Mouse (Mus musculus) limb, embryonic 12.5 days (tissue): ENCODE measurements around the gene Asap3. TPM values are rescaled to one million over a fixed set of nuclear protein-coding genes. Genes with fewer than 3 reads are reported as not detected.

Experiments
- ATAC-seq: fragments of 200-750 bp; cut with Nextera tagmentation; 2 replicates; pipeline ENCODE4 v1.8.0; 2017; ENCODE audit warnings: low read depth, moderate TSS enrichment; ENCODE audit not compliant: insufficient number of reproducible peaks, insufficient read depth, low FRiP score, low TSS enrichment
- H3K27ac ChIP-seq: fragments of 300-500 bp; sonication (generic); 2 replicates; pipeline ENCODE4 v1.5.1; 2016; ENCODE audit warnings: mild to moderate bottlenecking, moderate library complexity
- H3K27me3 ChIP-seq: fragments of 300-500 bp; sonication (generic); 2 replicates; pipeline ENCODE4 v1.6.1; 2016; ENCODE audit warnings: mild to moderate bottlenecking, moderate library complexity
- H3K36me3 ChIP-seq: fragments of 300-500 bp; sonication (generic); 2 replicates; pipeline ENCODE4 v1.6.1; 2016; ENCODE audit warnings: mild to moderate bottlenecking, moderate library complexity
- H3K4me1 ChIP-seq: fragments of 300-500 bp; sonication (generic); replicated peaks from 2 replicates; pipeline ENCODE4 v1.6.1; 2016
- H3K4me2 ChIP-seq: fragments of 300-500 bp; sonication (generic); 2 replicates; pipeline ENCODE4 v1.6.1; 2016; ENCODE audit warnings: mild to moderate bottlenecking, moderate library complexity
- H3K4me3 ChIP-seq: fragments of 300-500 bp; sonication (generic); replicated peaks from 2 replicates; pipeline ENCODE4 v1.5.1; 2016; ENCODE audit warnings: mild to moderate bottlenecking
- H3K9ac ChIP-seq: fragments of 300-500 bp; sonication (generic); replicated peaks from 2 replicates; pipeline ENCODE4 v1.6.1; 2016; ENCODE audit warnings: mild to moderate bottlenecking, moderate library complexity
- H3K9me3 ChIP-seq: fragments of 300-500 bp; sonication (generic); 2 replicates; pipeline ENCODE4 v1.6.1; 2016; ENCODE audit warnings: mild to moderate bottlenecking, moderate library complexity
- WGBS: fragments of 180-500 bp; shearing (Covaris S2); methylation state at CpG from one replicate; pipeline ENCODE4 v1.1.7; 2016; 5-methylcytosine and 5-hydroxymethylcytosine counted together
- polyA plus RNA-seq: library from polyadenylated mRNA; unstranded; fragments of >200 nt; fragmentation: Nextera tagmentation; extraction: Ambion mirVana; gene quantifications from 2 replicates; pipeline ENCODE4 v1.2.1, GENCODE M21; 2016

Asap3 gene
- polyA plus RNA-seq, 1 experiment from 2014 or later = 9.9 TPM

DNA sequence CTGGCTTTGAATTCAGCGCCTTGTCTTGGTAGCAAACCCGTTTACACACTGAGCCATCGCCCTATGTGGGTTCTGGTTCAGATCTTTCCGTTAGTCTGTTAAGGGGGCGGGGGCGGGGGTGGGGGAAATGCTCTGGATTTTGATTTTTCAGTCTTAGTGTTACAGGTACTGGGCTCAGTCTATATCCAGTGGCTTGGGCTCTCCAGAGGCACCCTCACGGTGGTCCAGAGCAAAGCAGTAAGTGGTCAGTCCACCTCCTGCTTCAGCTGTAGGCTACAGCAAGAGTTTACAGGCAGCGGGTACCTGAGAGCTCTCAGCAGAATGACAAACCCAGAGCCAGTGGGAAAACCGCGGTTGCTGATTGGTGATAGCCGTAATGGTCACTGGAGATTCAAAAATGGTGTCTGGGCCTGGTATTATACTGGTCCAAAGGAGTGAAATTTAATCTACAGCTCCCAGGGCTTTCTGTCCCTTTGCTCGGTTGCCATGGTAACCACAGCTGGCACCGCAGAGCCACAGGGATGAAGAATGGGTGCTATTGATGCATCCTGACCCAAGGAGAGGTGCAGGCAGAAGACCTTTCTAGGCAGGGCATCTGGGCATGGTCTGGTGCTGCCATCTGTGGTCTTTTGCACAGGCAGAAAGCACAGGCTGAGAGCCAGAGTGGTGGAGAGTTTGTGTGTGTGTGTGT, 17.5 kb downstream of the Asap3 start:
- H3K27ac ChIP-seq = 0 out of 2 replicates have a peak overlapping the region, but pooled peaks have one; percentile 31
- 71% methylated on average over 13 of the region's 13 CpGs for whole genome bisulfite sequencing
- no peak for ATAC-seq

DNA sequence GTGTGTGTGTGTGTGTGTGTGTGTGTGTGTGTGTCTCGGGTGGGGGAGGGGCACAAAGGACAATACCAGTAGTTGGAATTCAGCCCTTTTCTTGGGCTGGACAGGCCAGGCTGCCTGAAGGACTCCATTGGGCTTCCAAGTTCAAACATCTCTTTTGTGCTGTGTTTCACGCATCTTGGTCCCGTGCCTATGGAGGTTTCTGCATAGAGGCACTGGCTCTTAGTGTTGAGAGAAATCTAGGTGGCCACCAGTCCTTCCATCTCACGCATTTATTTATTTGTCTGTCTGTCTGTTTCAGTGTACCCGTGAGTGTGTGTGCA, 18.0 kb downstream of the Asap3 start:
- Histone ChIP-seq H3K27ac (no peak overlapping the region), H3K4me2 (no peak overlapping the region), H3K27me3 (no peaks in the 10 kb centered on the region), H3K36me3 (0 out of 2 replicates have a peak, but pooled peaks cover 2% of the 10 kb centered on the region), H3K9me3 (no peaks in the 10 kb centered on the region), H3K4me1 (peaks cover 36% of the 10 kb centered on the region), H3K9ac (no peak overlapping the region), H3K4me3 (no peak overlapping the region)
- 71% methylated on average over 4 of the region's 5 CpGs for WGBS
- no peak for ATAC-seq

More for the DNA sequence above, 17.5 kb downstream of the Asap3 start:
- no peaks in the 10 kb centered on the region for H3K36me3 ChIP-seq
- no peak overlapping the region for H3K4me2 ChIP-seq
- H3K27me3 ChIP-seq = no peaks in the 10 kb centered on the region
- no peak overlapping the region for H3K4me3 ChIP-seq
- H3K9ac ChIP-seq = no peak overlapping the region
- no peaks in the 10 kb centered on the region for H3K9me3 ChIP-seq
- H3K4me1 ChIP-seq = peaks cover 41% of the 10 kb centered on the region

- Histone ChIP-seq H3K4me1 (peaks cover 30% of the 10 kb centered on the region), H3K9ac (no peak overlapping the region), H3K4me3 (no peak overlapping the region), H3K27me3 (no peaks in the 10 kb centered on the region), H3K9me3 (no peaks in the 10 kb centered on the region), H3K4me2 (no peak overlapping the region), H3K27ac (no peak overlapping the region), H3K36me3 (0 out of 2 replicates have a peak, but pooled peaks cover 6% of the 10 kb centered on the region)
- WGBS = 81% methylated on average over 23 of the region's 23 CpGs
- ATAC-seq = no peak
Observed at GRCm38 (mm10) chr4:136224677-136225460, 18.7 kb downstream of the Asap3 start.

- WGBS = 75% methylated on average over 7 of the region's 7 CpGs
- no peak for ATAC-seq
- H3K27me3 ChIP-seq = no peaks in the 10 kb centered on the region
Observed at GRCm38 (mm10) chr4:136227408-136227807, 21.2 kb downstream of the Asap3 start.

DNA sequence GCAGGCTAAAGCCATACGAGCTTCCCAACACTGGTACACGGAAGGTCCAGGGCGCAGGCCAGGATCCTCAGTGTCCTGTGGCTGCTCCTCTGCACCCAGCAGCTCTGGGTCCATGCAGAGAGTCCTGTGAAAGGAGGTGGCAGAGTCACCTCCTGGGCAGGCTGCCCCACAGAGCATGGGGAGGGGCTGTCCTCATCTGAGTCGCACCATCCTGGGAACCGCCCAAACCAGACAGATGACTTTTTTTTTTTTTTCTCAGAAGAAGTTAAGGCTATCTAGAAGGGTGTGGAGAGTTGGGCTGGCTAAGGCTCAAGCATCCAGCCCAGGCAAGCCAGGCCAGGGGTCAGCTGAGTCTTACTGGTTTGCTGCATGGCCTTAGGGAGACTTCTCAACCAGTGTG, 22.5 kb downstream of the Asap3 start:
- Histone ChIP-seq H3K27ac (no peak overlapping the region), H3K4me2 (no peak overlapping the region), H3K4me3 (no peak overlapping the region), H3K9ac (no peak overlapping the region), H3K4me1 (peaks cover 11% of the 10 kb centered on the region), H3K36me3 (0 out of 2 replicates have a peak, but pooled peaks cover 8% of the 10 kb centered on the region), H3K27me3 (no peaks in the 10 kb centered on the region), H3K9me3 (no peaks in the 10 kb centered on the region)
- 65% methylated on average over 5 of the region's 5 CpGs for WGBS
- ATAC-seq = no peak

More at GRCm38 (mm10) chr4:136227408-136227807, 21.2 kb downstream of the Asap3 start:
- Histone ChIP-seq H3K4me3 (no peak overlapping the region), H3K9ac (no peak overlapping the region), H3K27ac (no peak overlapping the region), H3K4me2 (no peak overlapping the region), H3K4me1 (peaks cover 15% of the 10 kb centered on the region), H3K36me3 (0 out of 2 replicates have a peak, but pooled peaks cover 6% of the 10 kb centered on the region), H3K9me3 (no peaks in the 10 kb centered on the region)

DNA sequence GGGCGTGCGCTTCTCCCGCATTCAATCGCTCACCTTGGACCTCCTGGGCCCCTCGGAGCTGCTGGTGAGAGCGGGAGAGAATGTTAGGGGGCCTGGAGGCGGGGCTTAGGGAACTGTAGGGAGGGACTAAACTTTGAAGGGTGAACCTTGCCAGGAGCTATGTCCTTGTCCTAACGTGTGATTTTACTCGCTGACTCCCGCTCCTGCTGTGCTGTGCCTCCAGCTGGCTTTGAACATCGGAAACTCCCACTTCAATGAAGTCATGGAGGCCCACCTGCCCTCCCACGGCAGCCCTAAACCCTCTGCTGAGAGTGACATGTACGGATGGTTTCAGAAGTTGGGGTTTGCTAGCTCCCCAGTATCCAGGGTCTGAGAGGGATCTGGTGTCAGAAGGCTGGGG, 32.5 kb downstream of the Asap3 start:
- H3K27ac ChIP-seq = no peak overlapping the region
- H3K4me2 ChIP-seq = peak overlapping the region; percentile 30
- peaks cover 73% of the 10 kb centered on the region for H3K27me3 ChIP-seq
- no peak overlapping the region; the same call in 1 of the 2 replicates for H3K4me3 ChIP-seq
- ATAC-seq = no peak
- no peaks in the 10 kb centered on the region for H3K9me3 ChIP-seq
- 10% methylated on average over 13 of the region's 13 CpGs for WGBS
- peak overlapping the region; percentile 31 for H3K9ac ChIP-seq
- peaks cover 9% of the 10 kb centered on the region for H3K4me1 ChIP-seq
- peaks cover 49% of the 10 kb centered on the region for H3K36me3 ChIP-seq

GRCm38 (mm10) chr4:136239111-136239510, 32.9 kb downstream of the Asap3 start:
- H3K27me3 ChIP-seq = peaks cover 75% of the 10 kb centered on the region
- 57% methylated on average over 9 of the region's 9 CpGs for WGBS
- peaks cover 47% of the 10 kb centered on the region for H3K36me3 ChIP-seq
- no peak overlapping the region for H3K4me3 ChIP-seq
- no peak overlapping the region for H3K9ac ChIP-seq
- no peak for ATAC-seq
- H3K4me1 ChIP-seq = peaks cover 9% of the 10 kb centered on the region
- H3K9me3 ChIP-seq = no peaks in the 10 kb centered on the region
- no peak overlapping the region for H3K4me2 ChIP-seq
- H3K27ac ChIP-seq = no peak overlapping the region

DNA sequence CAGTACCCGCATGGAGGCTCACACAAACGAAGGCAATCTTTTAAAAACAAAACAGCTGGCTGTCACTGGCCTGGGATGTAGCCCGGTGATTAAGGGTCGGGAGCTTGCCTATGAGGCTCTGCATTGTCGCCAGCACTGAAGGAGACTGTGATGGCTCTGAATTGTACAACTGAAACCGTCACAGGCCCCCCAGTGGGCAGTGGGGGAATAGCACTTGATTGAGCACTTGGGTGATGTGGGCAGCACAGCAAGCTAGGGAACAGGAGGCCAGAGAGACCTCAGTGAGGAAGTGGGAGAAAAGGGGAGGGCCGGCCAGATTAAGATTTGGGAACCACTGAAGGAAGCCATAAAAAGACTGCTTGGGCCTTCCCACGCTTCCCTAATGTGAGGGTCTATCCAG, 33.5 kb downstream of the Asap3 start:
- Histone ChIP-seq H3K9me3 (no peaks in the 10 kb centered on the region), H3K4me2 (no peak overlapping the region), H3K9ac (no peak overlapping the region), H3K27ac (no peak overlapping the region), H3K36me3 (peaks cover 42% of the 10 kb centered on the region), H3K4me3 (no peak overlapping the region), H3K4me1 (peaks cover 9% of the 10 kb centered on the region), H3K27me3 (peaks cover 79% of the 10 kb centered on the region)
- 19% methylated on average over 8 of the region's 8 CpGs for WGBS
- ATAC-seq = no peak

GRCm38 (mm10) chr4:136240123-136240522, 34.0 kb downstream of the Asap3 start:
- H3K36me3 ChIP-seq = peaks cover 39% of the 10 kb centered on the region
- ATAC-seq = no peak
- WGBS = 64% methylated on average over 13 of the region's 14 CpGs
- H3K27me3 ChIP-seq = peaks cover 84% of the 10 kb centered on the region
- H3K9ac ChIP-seq = no peak overlapping the region
- H3K27ac ChIP-seq = no peak overlapping the region
- H3K4me1 ChIP-seq = peaks cover 9% of the 10 kb centered on the region
- no peaks in the 10 kb centered on the region for H3K9me3 ChIP-seq
- H3K4me2 ChIP-seq = no peak overlapping the region
- no peak overlapping the region for H3K4me3 ChIP-seq

DNA sequence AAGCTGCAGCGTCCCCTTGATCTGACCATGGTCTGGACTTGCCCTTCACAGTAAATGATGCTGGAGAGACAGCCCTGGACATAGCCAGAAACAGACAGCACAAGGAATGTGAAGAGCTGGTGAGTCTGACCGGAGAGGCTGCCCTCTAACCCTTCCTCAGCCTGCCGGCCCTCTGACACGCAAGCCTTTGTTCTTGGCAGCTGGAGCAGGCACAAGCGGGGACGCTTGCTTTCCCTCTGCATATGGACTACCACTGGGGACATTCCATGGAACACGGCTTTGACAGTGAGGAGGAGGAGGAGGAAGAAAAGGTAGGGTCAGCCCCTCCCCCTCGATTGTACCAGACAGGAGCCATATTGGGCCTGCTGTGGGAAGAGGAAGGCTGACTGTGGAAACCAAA, 34.8 kb downstream of the Asap3 start:
- Histone ChIP-seq H3K9ac (no peak overlapping the region), H3K36me3 (peaks cover 37% of the 10 kb centered on the region), H3K4me2 (no peak overlapping the region), H3K4me1 (peaks cover 14% of the 10 kb centered on the region), H3K27me3 (peaks cover 90% of the 10 kb centered on the region), H3K4me3 (no peak overlapping the region), H3K27ac (no peak overlapping the region), H3K9me3 (no peaks in the 10 kb centered on the region)
- no peak for ATAC-seq
- WGBS = 68% methylated on average over 8 of the region's 8 CpGs

GRCm38 (mm10) chr4:136242065-136242703, 36.0 kb downstream of the Asap3 start:
- H3K27ac ChIP-seq = no peak overlapping the region
- H3K4me2 ChIP-seq = no peak overlapping the region
- 50% methylated on average over 8 of the region's 8 CpGs for WGBS
- peaks cover 29% of the 10 kb centered on the region for H3K36me3 ChIP-seq
- H3K27me3 ChIP-seq = peaks cover 90% of the 10 kb centered on the region
- H3K9ac ChIP-seq = no peak overlapping the region
- no peak overlapping the region for H3K4me3 ChIP-seq
- peaks cover 26% of the 10 kb centered on the region for H3K4me1 ChIP-seq
- no peaks in the 10 kb centered on the region for H3K9me3 ChIP-seq
- no peak for ATAC-seq
